Mouse (Mus musculus): ENCODE measurements around the gene Egfl8. TPM values are rescaled to one million over a fixed set of nuclear protein-coding genes. Genes with fewer than 3 reads are reported as not detected.

Egfl8 gene
- total and polyA plus RNA-seq, 2 experiments from 2014 or later: 3.5 to 7.4 TPM

DNA sequence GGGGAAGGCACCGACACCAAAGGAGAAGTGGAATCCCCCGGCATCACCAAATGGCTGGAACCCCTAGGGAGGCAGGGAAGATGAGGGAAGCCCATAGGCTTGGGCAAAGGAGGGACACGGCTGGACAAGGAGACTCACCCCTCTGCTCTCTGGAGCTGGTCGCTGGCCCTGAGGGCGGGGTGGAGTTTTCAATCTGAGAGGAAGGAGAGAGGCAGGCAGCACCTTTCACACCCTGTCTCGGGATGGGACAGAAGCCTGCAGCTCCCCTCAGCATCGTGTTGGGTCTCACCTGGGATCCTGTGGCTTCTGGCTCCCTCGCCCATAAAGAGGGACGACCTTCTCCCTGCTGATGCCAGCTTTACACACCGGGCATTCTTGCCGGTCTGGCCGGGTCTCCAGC is 14.0 kb downstream of the Egfl8 start:
- Histone ChIP-seq H3K36me3 (ENCODE audit: insufficient read depth, low read length) (peaks cover 9% of the 10 kb centered on the region; the same call in 1 of the 2 replicates), H3K9me3 (ENCODE audit: low read length) (no peaks in the 10 kb centered on the region), H3K4me1 (ENCODE audit: insufficient read depth, low read length) (peaks cover 21% of the 10 kb centered on the region), H3K27me3 (ENCODE audit: insufficient read depth, low read length) (no peaks in the 10 kb centered on the region), H3K4me3 (ENCODE audit: low read length) (no peak overlapping the region), H3K4me2 (ENCODE audit: low read depth, low read length) (peak overlapping the region; percentile 78; the same call in 1 of the 2 replicates), H3K27ac (no peak overlapping the region), H3K9ac (replicated peaks; ENCODE audit: low read length) (no peak overlapping the region; the same call in 1 of the 2 replicates)
- DNase-seq (ENCODE audit: low spot score) (no peak), ATAC-seq (no peak)
- WGBS: 89% methylated on average over 12 of the region's 12 CpGs
- no peak for TF ChIP-seq CTCF (IDR thresholded peaks at IDR 0.05; ENCODE audit: low read depth)

DNA sequence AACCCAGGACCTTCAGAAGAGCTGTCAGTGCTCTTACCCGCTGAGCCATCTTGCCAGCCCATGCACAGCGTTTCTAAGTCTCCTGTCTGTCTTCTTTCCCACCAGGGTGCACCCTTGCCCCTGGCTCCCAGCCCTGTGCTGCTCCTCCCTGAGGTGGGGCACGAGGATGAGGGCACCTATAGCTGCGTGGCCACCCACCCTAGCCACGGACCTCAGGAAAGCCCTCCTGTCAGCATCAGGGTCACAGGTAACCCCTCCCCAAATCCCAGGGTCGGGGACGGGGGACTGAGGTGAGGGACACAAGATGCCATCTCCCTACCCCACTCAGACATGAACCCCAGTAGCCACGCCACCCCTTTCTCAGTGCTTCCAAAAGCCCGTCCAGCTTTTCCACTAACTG is 15.9 kb downstream of the Egfl8 start:
- no peak overlapping the region for H3K9ac ChIP-seq (replicated peaks; ENCODE audit: low read length)
- H3K4me1 ChIP-seq (ENCODE audit: insufficient read depth, low read length): peaks cover 14% of the 10 kb centered on the region
- no peak overlapping the region for H3K4me3 ChIP-seq (ENCODE audit: low read length)
- DNase-seq (ENCODE audit: low spot score) (no peak), ATAC-seq (no peak)
- 69% methylated on average over 9 of the region's 9 CpGs for WGBS
- no peak for TF ChIP-seq CTCF (IDR thresholded peaks at IDR 0.05; ENCODE audit: low read depth)
- no peaks in the 10 kb centered on the region for H3K27me3 ChIP-seq (ENCODE audit: insufficient read depth, low read length)
- H3K4me2 ChIP-seq (ENCODE audit: low read depth, low read length): no peak overlapping the region
- peaks cover 27% of the 10 kb centered on the region; the same call in 1 of the 2 replicates for H3K36me3 ChIP-seq (ENCODE audit: insufficient read depth, low read length)
- no peaks in the 10 kb centered on the region for H3K9me3 ChIP-seq (ENCODE audit: low read length)
- H3K27ac ChIP-seq: no peak overlapping the region

DNA sequence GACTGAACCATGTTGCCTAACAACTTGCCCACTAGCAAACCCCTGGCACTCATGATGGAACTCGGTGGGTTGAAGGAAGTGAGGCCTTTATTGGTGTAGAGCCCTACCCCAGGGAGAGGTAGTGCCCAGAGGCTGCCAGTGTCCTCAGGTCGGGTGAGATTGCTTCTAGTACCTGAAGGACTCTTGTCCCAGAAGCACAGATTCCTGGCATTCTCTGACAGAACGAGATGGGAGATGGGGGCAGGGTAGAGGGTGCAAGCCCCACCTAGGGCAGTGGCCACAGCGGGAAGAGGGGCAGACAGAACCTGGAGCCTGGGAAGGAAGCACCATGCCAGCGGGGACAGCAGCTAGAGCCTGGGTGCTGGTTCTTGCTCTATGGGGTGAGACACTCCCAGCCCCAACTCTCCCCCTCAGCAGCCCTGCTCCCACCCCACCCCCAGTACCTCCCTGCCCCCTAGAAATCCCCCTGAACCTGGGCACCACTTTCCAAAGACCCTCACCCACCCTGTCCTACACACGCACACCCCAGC is 18.1 kb downstream of the Egfl8 start, which contains the start of gene Ager:
Gene Ager, plus strand, starts transcription at position 297 of the 530 bp plus-strand sequence.
- TF ChIP-seq CTCF (IDR thresholded peaks at IDR 0.05; ENCODE audit: low read depth): no peak

DNA sequence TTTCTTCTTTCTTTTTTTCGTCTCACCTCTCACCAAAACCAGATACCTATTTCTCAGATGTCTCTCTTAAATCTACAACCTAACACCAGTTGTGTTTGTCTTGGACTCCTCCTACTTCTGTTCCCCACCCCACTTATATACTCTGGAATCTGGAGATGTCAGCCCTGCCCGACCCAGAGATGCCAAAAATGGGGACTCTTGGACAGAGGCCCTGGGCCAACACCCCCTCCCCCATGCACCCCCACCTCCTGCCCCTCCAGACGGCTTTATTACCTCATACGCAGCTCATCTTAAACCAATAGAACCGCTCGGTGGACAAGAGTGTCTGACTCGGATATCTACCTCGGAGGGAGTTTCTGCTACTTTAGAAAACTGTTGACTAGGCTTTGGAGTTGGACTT is 19.7 kb downstream of the Egfl8 start:
- H3K4me1 ChIP-seq (ENCODE audit: insufficient read depth, low read length): peaks cover 18% of the 10 kb centered on the region
- ATAC-seq: no peak
- 81% methylated on average over 8 of the region's 8 CpGs for WGBS

More for the DNA sequence above, 18.1 kb downstream of the Egfl8 start, which contains the start of gene Ager:
- DNase-seq (ENCODE audit: low spot score) (no peak), ATAC-seq (no peak)
- H3K4me1 ChIP-seq (ENCODE audit: insufficient read depth, low read length): peaks cover 19% of the 10 kb centered on the region; the same call in 1 of the 2 replicates
- H3K27ac ChIP-seq: no peak within 1 kb of the TSS
- no peaks in the 10 kb centered on the region for H3K27me3 ChIP-seq (ENCODE audit: insufficient read depth, low read length)
- no peaks in the 10 kb centered on the region for H3K9me3 ChIP-seq (ENCODE audit: low read length)
- H3K4me2 ChIP-seq (ENCODE audit: low read depth, low read length): no peak within 1 kb of the TSS
- peaks cover 32% of the 10 kb centered on the region; the same call in 1 of the 2 replicates for H3K36me3 ChIP-seq (ENCODE audit: insufficient read depth, low read length)
- 30% methylated on average over 6 of the region's 6 CpGs for WGBS
- H3K9ac ChIP-seq (replicated peaks; ENCODE audit: low read length): no peak within 1 kb of the TSS
- H3K4me3 ChIP-seq (ENCODE audit: low read length): no peak within 1 kb of the TSS

DNA sequence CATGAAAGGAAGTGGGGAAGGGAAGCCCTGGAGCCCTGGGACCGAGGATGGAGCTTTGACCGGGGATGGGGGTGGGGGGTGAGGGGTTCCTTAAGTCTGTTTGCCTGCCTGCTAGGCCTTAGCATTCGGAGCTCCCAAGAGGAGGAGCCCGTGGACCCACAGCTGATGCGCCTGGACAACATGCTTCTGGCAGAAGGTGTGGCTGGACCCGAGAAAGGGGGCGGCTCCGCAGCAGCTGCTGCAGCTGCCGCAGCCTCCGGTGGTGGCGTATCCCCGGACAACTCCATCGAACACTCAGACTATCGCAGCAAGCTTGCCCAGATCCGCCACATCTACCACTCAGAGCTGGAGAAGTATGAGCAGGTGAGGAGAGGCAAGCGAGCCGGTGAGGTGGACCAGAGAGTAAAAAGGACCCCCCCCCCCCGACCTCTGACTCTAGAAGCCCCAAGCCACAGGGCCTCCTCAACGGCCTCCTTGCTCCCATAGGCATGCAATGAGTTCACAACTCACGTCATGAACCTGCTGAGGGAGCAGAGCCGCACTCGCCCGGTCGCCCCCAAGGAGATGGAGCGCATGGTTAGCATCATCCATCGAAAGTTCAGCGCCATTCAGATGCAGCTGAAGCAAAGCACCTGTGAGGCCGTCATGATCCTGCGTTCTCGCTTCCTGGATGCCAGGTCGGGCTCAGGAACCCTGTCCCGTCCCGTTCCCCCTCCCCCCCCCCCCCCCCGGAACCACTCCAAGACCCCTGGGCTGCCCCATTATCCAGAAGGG is 21.8 kb downstream of the Egfl8 start:
- H3K36me3 ChIP-seq (ENCODE audit: insufficient read depth, low read length): peaks cover 22% of the 10 kb centered on the region; the same call in 1 of the 2 replicates
- H3K27ac ChIP-seq: peak overlapping the region; percentile 96
- H3K4me3 ChIP-seq (ENCODE audit: low read length): peak overlapping the region; percentile 85
- peaks cover 25% of the 10 kb centered on the region for H3K4me1 ChIP-seq (ENCODE audit: insufficient read depth, low read length)
- DNase-seq (ENCODE audit: low spot score) (peak; percentile 54), ATAC-seq (no peak)
- peak overlapping the region; percentile 97 for H3K4me2 ChIP-seq (ENCODE audit: low read depth, low read length)
- peak; percentile 22 for TF ChIP-seq CTCF (IDR thresholded peaks at IDR 0.05; ENCODE audit: low read depth)
- no peaks in the 10 kb centered on the region for H3K27me3 ChIP-seq (ENCODE audit: insufficient read depth, low read length)
- WGBS: 43% methylated on average over 33 of the region's 34 CpGs
- peak overlapping the region; percentile 96 for H3K9ac ChIP-seq (replicated peaks; ENCODE audit: low read length)
- H3K9me3 ChIP-seq (ENCODE audit: low read length): no peaks in the 10 kb centered on the region

More for the DNA sequence above, 19.7 kb downstream of the Egfl8 start:
- Histone ChIP-seq H3K27me3 (ENCODE audit: insufficient read depth, low read length) (no peaks in the 10 kb centered on the region), H3K36me3 (ENCODE audit: insufficient read depth, low read length) (peaks cover 32% of the 10 kb centered on the region; the same call in 1 of the 2 replicates), H3K9me3 (ENCODE audit: low read length) (no peaks in the 10 kb centered on the region), H3K9ac (replicated peaks; ENCODE audit: low read length) (no peak overlapping the region), H3K4me2 (ENCODE audit: low read depth, low read length) (no peak overlapping the region), H3K27ac (no peak overlapping the region), H3K4me3 (ENCODE audit: low read length) (no peak overlapping the region)
- DNase-seq (ENCODE audit: low spot score): no peak
- no peak for TF ChIP-seq CTCF (IDR thresholded peaks at IDR 0.05; ENCODE audit: low read depth)

DNA sequence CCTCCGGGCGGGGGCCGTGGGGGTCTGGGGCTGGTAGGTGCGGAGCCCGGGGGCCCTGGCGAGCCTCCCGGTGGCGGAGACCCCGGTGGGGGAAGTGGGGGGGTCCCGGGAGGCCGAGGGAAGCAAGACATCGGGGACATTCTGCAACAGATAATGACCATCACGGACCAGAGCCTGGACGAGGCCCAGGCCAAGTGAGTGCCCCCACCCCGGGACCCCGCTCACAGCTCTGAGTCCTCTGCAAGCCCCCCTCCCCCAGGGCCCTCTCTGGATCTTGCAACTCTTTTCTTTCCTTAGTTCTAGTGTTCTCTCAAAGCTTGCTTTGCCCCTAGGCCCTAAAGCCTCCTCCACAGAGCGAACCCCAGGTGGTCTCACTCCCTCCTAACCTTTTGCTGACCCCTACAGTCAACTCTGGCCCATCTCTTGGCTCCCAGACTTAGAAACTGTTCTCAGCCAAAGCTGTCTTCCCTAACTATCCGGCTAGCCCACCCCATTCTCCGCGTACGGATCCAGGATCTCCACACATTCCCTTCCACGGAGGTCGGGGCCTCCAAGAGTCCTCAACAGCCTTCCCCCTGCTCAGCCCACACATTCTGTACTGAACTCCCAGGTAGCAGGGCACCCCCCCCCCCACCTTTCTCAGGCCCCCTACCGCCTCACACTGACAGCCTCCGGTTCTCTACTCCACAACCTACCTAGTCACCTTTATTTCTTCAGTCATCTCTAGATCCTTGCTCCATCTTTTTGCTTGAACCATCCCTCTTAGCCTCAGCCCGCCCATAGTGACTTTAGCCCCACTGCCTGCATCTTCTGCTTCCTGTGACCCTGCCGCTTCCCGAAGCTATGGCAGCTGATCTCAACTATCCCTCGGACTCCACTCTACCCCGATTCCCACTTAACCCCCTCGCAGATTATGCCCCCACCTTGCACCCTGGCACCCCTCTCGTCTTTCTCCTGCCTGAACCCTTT is 22.9 kb downstream of the Egfl8 start:
- no peak for TF ChIP-seq CTCF (IDR thresholded peaks at IDR 0.05; ENCODE audit: low read depth)
- Histone ChIP-seq H3K4me3 (ENCODE audit: low read length) (peak overlapping the region; percentile 85), H3K27me3 (ENCODE audit: insufficient read depth, low read length) (no peaks in the 10 kb centered on the region), H3K4me2 (ENCODE audit: low read depth, low read length) (peak overlapping the region; percentile 97), H3K9ac (replicated peaks; ENCODE audit: low read length) (peak overlapping the region; percentile 96), H3K9me3 (ENCODE audit: low read length) (no peaks in the 10 kb centered on the region), H3K4me1 (ENCODE audit: insufficient read depth, low read length) (peaks cover 25% of the 10 kb centered on the region), H3K36me3 (ENCODE audit: insufficient read depth, low read length) (peaks cover 22% of the 10 kb centered on the region; the same call in 1 of the 2 replicates), H3K27ac (peak overlapping the region; percentile 96)
- ATAC-seq (peak; percentile 21), DNase-seq (ENCODE audit: low spot score) (peak; percentile 58)
- 2% methylated on average over 31 of the region's 32 CpGs for WGBS
